Mouse (Mus musculus) lung, embryonic 16.5 days (tissue): ENCODE measurements around the gene P3h1. TPM values are rescaled to one million over a fixed set of nuclear protein-coding genes. Genes with fewer than 3 reads are reported as not detected.

ENCODE experiments used
- ATAC-seq: fragments of 200-750 bp; cut with Nextera tagmentation; 2 replicates; pipeline ENCODE4 v1.8.0; 2017; ENCODE audit warnings: low read depth, mild to moderate bottlenecking, moderate library complexity
- H3K27ac ChIP-seq: fragments of 300-500 bp; sonication (generic); 2 replicates; pipeline ENCODE4 v1.5.1; 2014; ENCODE audit warnings: mild to moderate bottlenecking, control low read depth, low read length
- H3K27me3 ChIP-seq: fragments of 300-500 bp; sonication (generic); 2 replicates; pipeline ENCODE4 v1.6.1; 2014; ENCODE audit warnings: low read depth, low read length, mixed read lengths; ENCODE audit not compliant: control insufficient read depth, insufficient read depth
- H3K36me3 ChIP-seq: fragments of 300-500 bp; sonication (generic); 2 replicates; pipeline ENCODE4 v1.6.1; 2014; ENCODE audit warnings: low read length; ENCODE audit not compliant: control insufficient read depth, insufficient read depth
- H3K4me1 ChIP-seq: fragments of 300-500 bp; sonication (generic); replicated peaks from 2 replicates; pipeline ENCODE4 v1.6.1; 2014; ENCODE audit warnings: low read length, mixed read lengths; ENCODE audit not compliant: control insufficient read depth, insufficient read depth
- H3K4me2 ChIP-seq: fragments of 300-500 bp; sonication (generic); 2 replicates; pipeline ENCODE4 v1.6.1; 2014; ENCODE audit warnings: low read depth, low read length, control low read depth
- H3K4me3 ChIP-seq: fragments of 300-500 bp; sonication (generic); 2 replicates; pipeline ENCODE4 v1.5.1; 2014; ENCODE audit warnings: mild to moderate bottlenecking, low read length, control low read depth
- H3K9ac ChIP-seq: fragments of 300-500 bp; sonication (generic); 2 replicates; pipeline ENCODE4 v1.6.1; 2014; ENCODE audit warnings: low read length, control low read depth
- H3K9me3 ChIP-seq: fragments of 300-500 bp; sonication (generic); 2 replicates; pipeline ENCODE4 v1.6.1; 2016; ENCODE audit warnings: low read length; ENCODE audit not compliant: control insufficient read depth
- WGBS: fragments of 180-500 bp; shearing (Covaris S2); extraction: QIAGEN DNeasy Blood & Tissue Kit; methylation state at CpG from one replicate; pipeline ENCODE4 v1.1.7; 2014; 5-methylcytosine and 5-hydroxymethylcytosine counted together
- polyA plus RNA-seq: library from polyadenylated mRNA; unstranded; fragments of >200 nt; fragmentation: Nextera tagmentation; extraction: Ambion mirVana; gene quantifications from 2 replicates; pipeline ENCODE4 v1.2.1, GENCODE M21; 2015

The P3h1 gene
- polyA plus RNA-seq, 1 experiment from 2014 or later: 36.2 TPM

DNA sequence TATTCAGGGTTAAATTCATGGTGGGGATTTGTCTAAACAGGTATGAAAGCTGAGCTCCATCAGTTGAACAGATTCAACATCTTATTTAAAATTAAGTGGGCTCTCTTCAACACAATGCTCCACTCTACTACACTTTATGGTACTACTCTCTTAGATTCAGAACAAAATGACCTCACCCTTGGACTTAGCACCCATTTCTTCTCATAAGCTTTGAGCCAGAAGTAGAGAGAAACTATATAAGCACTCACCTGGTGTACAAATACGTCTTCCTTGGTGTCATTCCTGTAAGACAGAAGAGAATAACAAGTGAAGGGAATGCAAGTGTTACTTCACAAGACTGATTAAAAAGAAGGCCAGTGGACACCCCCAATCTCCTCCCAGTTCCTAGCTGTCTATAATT is 52.1 kb downstream of the P3h1 start:
- 85% methylated on average over 1 of the region's 1 CpGs for WGBS
- Histone ChIP-seq H3K4me2 (no peak overlapping the region), H3K4me3 (no peak overlapping the region), H3K9ac (no peak overlapping the region), H3K36me3 (peaks cover 39% of the 10 kb centered on the region), H3K27me3 (no peaks in the 10 kb centered on the region), H3K4me1 (peaks cover 10% of the 10 kb centered on the region; the same call in 1 of the 2 replicates), H3K9me3 (no peaks in the 10 kb centered on the region), H3K27ac (no peak overlapping the region)
- ATAC-seq: no peak

DNA sequence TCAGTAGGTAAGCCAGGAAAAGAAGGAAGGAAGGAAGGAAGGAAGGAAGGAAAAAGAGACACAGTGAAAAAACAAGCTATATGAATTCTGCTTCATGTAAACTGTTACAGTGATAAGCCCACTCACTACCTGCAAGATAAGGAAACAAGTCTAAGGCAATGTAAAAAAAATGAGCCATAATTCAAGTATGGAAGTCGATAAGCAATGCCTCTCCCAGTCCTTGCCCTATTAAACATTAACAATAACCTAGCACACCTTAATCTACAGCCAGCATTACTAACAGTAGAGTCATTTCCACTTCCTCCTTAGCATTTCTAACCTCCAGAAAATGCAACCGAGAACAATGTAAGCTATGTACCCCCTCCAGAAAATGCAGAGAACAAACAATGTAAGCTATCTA is 52.6 kb downstream of the P3h1 start:
- Histone ChIP-seq H3K27ac (no peak overlapping the region; the same call in 1 of the 2 replicates), H3K36me3 (peaks cover 34% of the 10 kb centered on the region), H3K9me3 (no peaks in the 10 kb centered on the region), H3K9ac (no peak overlapping the region), H3K4me2 (no peak overlapping the region), H3K4me3 (no peak overlapping the region), H3K27me3 (no peaks in the 10 kb centered on the region), H3K4me1 (peaks cover 10% of the 10 kb centered on the region; the same call in 1 of the 2 replicates)
- ATAC-seq: no peak
- WGBS: 39% methylated on average over 2 of the region's 2 CpGs

DNA sequence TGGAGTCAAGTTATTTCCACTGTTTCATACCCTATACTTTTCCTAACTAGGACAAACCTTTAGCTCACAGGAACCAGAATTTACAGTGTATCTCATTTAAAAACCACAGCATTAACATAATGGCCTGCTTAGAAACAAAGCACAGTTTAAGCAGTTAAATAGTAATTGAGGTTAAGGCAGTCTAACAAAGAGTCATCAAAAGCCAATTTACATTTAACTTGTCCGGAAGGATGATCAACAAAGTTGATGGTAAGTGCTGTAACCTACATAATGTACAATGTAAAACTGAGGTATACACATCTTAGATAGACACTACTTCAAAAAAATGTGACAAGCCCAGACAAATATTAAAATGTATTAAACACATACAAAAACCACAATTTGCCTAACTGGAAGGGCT is 59.2 kb downstream of the P3h1 start:
- Histone ChIP-seq H3K4me2 (peak overlapping the region; percentile 92), H3K36me3 (peaks cover 7% of the 10 kb centered on the region), H3K9me3 (no peaks in the 10 kb centered on the region), H3K4me3 (peak overlapping the region; percentile 77), H3K27ac (no peak overlapping the region), H3K9ac (peak overlapping the region; percentile 90; the same call in 1 of the 2 replicates), H3K4me1 (peaks cover 12% of the 10 kb centered on the region), H3K27me3 (no peaks in the 10 kb centered on the region)
- WGBS: 62% methylated on average over 1 of the region's 1 CpGs
- ATAC-seq: no peak

DNA sequence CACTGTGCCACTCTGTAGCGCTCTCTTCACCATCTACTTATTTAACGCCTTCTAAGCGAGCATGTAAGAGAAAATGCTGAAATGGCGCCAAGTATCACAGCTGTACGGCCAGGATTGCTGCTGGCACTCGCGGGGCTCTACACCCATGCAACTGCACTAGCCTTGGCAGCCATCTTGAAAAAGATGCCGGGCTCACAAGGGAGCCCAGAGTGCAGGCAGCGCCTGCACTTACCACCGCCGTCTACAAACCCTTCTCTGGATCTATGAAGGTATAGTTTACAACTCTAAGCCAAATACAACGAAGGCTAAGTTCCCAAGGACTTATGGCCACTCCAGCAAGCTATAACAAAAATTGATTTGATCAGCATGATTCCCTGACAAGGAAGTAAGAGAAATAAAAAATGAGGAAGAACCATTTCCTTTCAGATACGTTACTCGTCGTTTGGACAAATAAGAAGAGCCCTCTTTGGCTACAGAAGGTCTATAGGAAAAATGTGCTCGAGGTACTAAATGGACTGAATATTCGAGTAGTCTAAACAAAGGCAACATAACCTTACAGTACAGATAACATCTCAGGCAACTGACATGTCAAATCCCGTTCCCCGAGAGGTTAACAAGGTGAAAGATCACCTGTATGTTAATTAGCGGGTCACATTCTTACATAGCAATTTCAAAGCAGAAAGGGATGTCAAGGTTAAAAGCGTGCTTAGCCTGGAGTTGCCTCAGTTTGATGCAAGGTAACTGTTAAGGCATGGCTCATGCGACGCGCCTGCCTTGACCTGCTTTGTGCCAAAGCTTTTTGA is 60.3 kb downstream of the P3h1 start:
- no peaks in the 10 kb centered on the region for H3K27me3 ChIP-seq
- under 1% methylated on average over 24 of the region's 24 CpGs for WGBS
- peak overlapping the region; percentile 90 for H3K9ac ChIP-seq
- H3K4me3 ChIP-seq: peak overlapping the region; percentile 77
- H3K4me1 ChIP-seq: peaks cover 10% of the 10 kb centered on the region
- H3K36me3 ChIP-seq: peaks cover 7% of the 10 kb centered on the region
- no peaks in the 10 kb centered on the region for H3K9me3 ChIP-seq
- peak overlapping the region; percentile 92 for H3K4me2 ChIP-seq
- peak overlapping the region; percentile 79 for H3K27ac ChIP-seq
- no peak for ATAC-seq

DNA sequence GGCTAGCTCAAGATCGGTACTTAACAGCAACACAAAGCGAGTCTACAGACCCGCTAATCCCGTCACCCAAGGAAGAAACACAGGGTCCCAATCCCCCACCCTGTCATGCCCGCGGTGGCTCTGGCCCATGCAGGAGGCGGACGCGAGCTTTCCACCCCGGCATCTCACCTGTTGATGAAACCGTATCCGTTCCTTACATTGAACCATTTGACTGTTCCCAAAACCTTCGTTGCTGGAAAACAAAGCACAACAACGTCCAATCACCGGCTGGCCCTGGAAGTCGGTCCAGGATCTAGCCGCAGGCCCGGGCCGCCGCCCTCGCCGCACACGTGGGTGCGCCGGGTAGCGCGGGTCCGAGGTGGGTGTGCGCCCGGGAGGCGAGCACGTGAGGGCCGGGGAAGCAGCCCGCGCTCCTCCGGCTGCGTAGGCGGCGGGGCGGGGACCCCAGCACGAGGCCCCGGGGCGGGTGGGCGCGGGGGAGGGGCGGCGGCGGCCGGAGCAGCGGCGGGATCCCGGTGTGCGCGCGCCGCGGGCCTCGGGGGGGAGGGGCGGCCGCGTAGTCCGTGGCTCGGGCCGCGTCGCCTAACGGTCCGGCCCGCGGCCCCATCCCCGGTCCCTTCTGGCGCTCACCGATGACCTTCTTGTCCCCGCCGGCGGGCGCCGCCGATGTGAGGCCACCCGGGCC is 61.0 kb downstream of the P3h1 start:
- Histone ChIP-seq H3K4me2 (peak overlapping the region; percentile 92), H3K4me3 (peak overlapping the region; percentile 77), H3K4me1 (peaks cover 10% of the 10 kb centered on the region), H3K9me3 (no peaks in the 10 kb centered on the region), H3K27ac (peak overlapping the region; percentile 79), H3K36me3 (peaks cover 7% of the 10 kb centered on the region), H3K27me3 (no peaks in the 10 kb centered on the region), H3K9ac (peak overlapping the region; percentile 90)
- ATAC-seq: peak; percentile 25
- 0% methylated on average over 48 of the region's 80 CpGs for WGBS

DNA sequence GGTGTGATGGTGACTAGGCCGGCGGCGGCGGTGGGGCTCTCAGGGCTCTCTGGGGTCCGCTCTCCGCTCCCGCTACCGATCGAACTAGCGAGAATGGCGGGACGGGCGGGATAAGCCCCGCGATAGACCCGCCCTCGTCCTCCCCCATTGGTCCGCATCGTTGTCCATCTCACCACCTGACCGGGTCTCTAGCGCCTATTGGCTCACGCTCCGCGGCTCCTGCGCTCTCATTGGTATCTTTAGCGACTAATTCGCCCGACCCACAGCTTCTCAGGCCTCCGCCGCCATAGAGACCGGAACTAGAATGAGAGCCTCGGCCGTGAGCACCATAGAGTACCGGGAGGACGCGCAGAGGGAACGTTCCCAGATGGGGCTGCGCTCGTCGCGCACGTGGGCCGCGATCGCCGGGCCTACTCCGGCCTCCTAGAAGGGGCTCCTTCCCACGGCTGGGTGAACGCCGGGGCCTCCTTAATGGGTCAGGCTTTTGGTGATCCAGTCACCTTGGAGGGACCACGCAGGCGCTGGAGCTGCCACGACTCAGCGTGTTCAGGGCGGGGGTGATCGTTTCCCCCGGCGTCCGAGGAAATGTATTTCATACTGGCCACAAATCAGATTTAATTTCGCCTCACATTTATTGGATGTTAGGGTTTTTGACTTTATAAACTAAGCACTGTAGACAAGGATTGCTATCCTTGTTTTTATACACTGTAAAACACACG is 61.9 kb downstream of the P3h1 start, which contains the start of gene Ybx1:
TSS of gene Ybx1 (minus strand) at position 190 of the 719 bp plus-strand sequence.
- WGBS: under 1% methylated on average over 55 of the region's 61 CpGs
- Histone ChIP-seq H3K9me3 (no peaks in the 10 kb centered on the region), H3K4me1 (peaks cover 10% of the 10 kb centered on the region), H3K27ac (peak within 1 kb of the TSS; percentile 87), H3K9ac (peak within 1 kb of the TSS; percentile 90), H3K4me3 (peak within 1 kb of the TSS; percentile 77), H3K36me3 (peaks cover 5% of the 10 kb centered on the region), H3K27me3 (no peaks in the 10 kb centered on the region), H3K4me2 (peak within 1 kb of the TSS; percentile 92)
- peak; percentile 99 for ATAC-seq

DNA sequence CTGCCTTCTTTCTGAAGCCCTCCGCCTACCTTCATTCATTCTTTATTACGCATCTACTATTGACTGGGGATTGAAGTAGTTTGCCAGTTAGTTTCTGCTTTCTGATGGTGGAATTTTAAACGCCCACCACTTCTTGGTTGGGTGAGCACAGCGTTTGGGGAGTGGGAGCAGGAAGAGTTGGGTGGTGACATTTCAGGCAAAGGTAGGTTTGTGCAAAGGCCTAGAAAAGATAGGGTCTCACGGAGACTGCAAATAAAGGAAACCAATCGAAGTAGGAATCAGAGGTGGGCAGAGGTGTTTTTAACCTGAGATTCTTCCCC is 62.4 kb downstream of the P3h1 start:
- WGBS: 4% methylated on average over 6 of the region's 6 CpGs
- Histone ChIP-seq H3K27me3 (no peaks in the 10 kb centered on the region), H3K9me3 (no peaks in the 10 kb centered on the region), H3K36me3 (peaks cover 5% of the 10 kb centered on the region), H3K9ac (peak overlapping the region; percentile 85), H3K4me3 (peak overlapping the region; percentile 77), H3K27ac (peak overlapping the region; percentile 87), H3K4me2 (peak overlapping the region; percentile 69), H3K4me1 (peaks cover 10% of the 10 kb centered on the region)
- ATAC-seq: no peak

DNA sequence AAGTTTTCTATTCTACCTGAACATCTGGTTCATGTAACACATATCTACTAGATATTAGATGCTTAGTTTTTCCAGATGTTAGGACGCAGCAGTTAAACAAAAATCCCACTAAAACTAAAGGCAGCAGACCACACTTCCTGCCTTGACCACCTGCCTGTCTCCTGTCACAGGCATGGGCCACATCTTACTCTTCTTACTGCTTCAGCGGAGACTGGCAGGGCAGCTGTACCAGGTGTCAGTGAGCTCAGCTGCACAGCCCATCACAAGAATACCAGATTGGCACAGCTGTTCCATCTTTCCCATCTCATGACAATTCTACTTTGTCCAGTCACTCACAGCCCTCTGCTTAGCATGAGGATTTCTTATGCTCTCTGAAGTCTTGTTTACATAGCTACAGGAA is 64.6 kb downstream of the P3h1 start:
- no peak for ATAC-seq
- Histone ChIP-seq H3K4me2 (no peak overlapping the region), H3K4me3 (no peak overlapping the region), H3K27me3 (no peaks in the 10 kb centered on the region), H3K36me3 (no peaks in the 10 kb centered on the region; the same call in 1 of the 2 replicates), H3K4me1 (peaks cover 7% of the 10 kb centered on the region), H3K9me3 (no peaks in the 10 kb centered on the region), H3K27ac (no peak overlapping the region), H3K9ac (no peak overlapping the region)
- whole genome bisulfite sequencing: 70% methylated on average over 2 of the region's 2 CpGs
